Mouse (Mus musculus) ovary, adult 18-20 months (tissue): ENCODE results near the gene Abtb2.

ENCODE experiments used
- DNase-seq: peaks from one replicate; pipeline ENCODE4 v3.0.0; 2022; ENCODE audit warnings: low spot score, mixed read lengths

Abtb2 gene

GRCm38 (mm10) chr2:103661696-103662095 is 95.6 kb downstream of the Abtb2 start:
- DNase-seq, result no peak

GRCm38 (mm10) chr2:103662121-103662520 is 96.0 kb downstream of the Abtb2 start:
- no peak for DNase-seq

GRCm38 (mm10) chr2:103664341-103664740 is 98.2 kb downstream of the Abtb2 start:
- DNase-seq, result no peak

GRCm38 (mm10) chr2:103667962-103668815 is 102.1 kb downstream of the Abtb2 start:
- no peak for DNase-seq

- no peak for DNase-seq
Measured at GRCm38 (mm10) chr2:103668939-103669338, 102.8 kb downstream of the Abtb2 start.

GRCm38 (mm10) chr2:103669561-103669960 is 103.5 kb downstream of the Abtb2 start:
- no peak for DNase-seq

- peak; percentile 60 for DNase-seq
Measured at GRCm38 (mm10) chr2:103670276-103670680, 104.2 kb downstream of the Abtb2 start.

- DNase-seq, result no peak
Measured at GRCm38 (mm10) chr2:103672573-103673119, 106.5 kb downstream of the Abtb2 start.

- DNase-seq, result no peak
Measured at GRCm38 (mm10) chr2:103673609-103674008, 107.5 kb downstream of the Abtb2 start.

GRCm38 (mm10) chr2:103675391-103675790 is 109.3 kb downstream of the Abtb2 start:
- no peak for DNase-seq

GRCm38 (mm10) chr2:103676808-103677207 is 110.7 kb downstream of the Abtb2 start:
- no peak for DNase-seq

GRCm38 (mm10) chr2:103677614-103678369 is 111.7 kb downstream of the Abtb2 start:
- DNase-seq, result no peak

- no peak for DNase-seq
Measured at GRCm38 (mm10) chr2:103678433-103678832, 112.3 kb downstream of the Abtb2 start.

GRCm38 (mm10) chr2:103680364-103681110 is 114.4 kb downstream of the Abtb2 start:
- no peak for DNase-seq

GRCm38 (mm10) chr2:103681149-103681548 is 115.0 kb downstream of the Abtb2 start:
- no peak for DNase-seq

GRCm38 (mm10) chr2:103682261-103682722 is 116.2 kb downstream of the Abtb2 start:
- DNase-seq, result no peak

GRCm38 (mm10) chr2:103682927-103683442 is 116.9 kb downstream of the Abtb2 start:
- DNase-seq, result no peak

GRCm38 (mm10) chr2:103684431-103684830 is 118.3 kb downstream of the Abtb2 start:
- DNase-seq, result no peak

GRCm38 (mm10) chr2:103684926-103685577 is 118.9 kb downstream of the Abtb2 start:
- peak; percentile 56 for DNase-seq

- DNase-seq, result no peak
Measured at GRCm38 (mm10) chr2:103685581-103685980, 119.5 kb downstream of the Abtb2 start.

GRCm38 (mm10) chr2:103687143-103687542 is 121.0 kb downstream of the Abtb2 start:
- DNase-seq, result no peak
